Mouse (Mus musculus) heart, embryonic 15.5 days (tissue): ENCODE results near the gene Cadps. TPM values are rescaled to one million over a fixed set of nuclear protein-coding genes. Genes with fewer than 3 reads are reported as not detected.

ENCODE experiments used
- ATAC-seq: fragments of 200-750 bp; cut with Nextera tagmentation; replicated peaks from 2 replicates; pipeline ENCODE4 v1.8.0; 2017; ENCODE audit warnings: low read depth, moderate TSS enrichment; ENCODE audit not compliant: insufficient number of reproducible peaks, insufficient read depth, low FRiP score
- H3K27ac ChIP-seq: fragments of 300-500 bp; sonication (generic); 2 replicates; pipeline ENCODE4 v1.5.1; 2015; ENCODE audit warnings: mild to moderate bottlenecking, inconsistent platforms
- H3K27me3 ChIP-seq: fragments of 300-500 bp; sonication (generic); 2 replicates; pipeline ENCODE4 v1.6.1; 2015; ENCODE audit warnings: inconsistent platforms
- H3K36me3 ChIP-seq: fragments of 300-500 bp; sonication (generic); 2 replicates; pipeline ENCODE4 v1.6.1; 2015; ENCODE audit warnings: mild to moderate bottlenecking, inconsistent platforms
- H3K4me1 ChIP-seq: fragments of 300-500 bp; sonication (generic); replicated peaks from 2 replicates; pipeline ENCODE4 v1.6.1; 2015; ENCODE audit warnings: inconsistent platforms
- H3K4me2 ChIP-seq: fragments of 300-500 bp; sonication (generic); 2 replicates; pipeline ENCODE4 v1.6.1; 2015; ENCODE audit warnings: inconsistent platforms, mild to moderate bottlenecking, moderate library complexity
- H3K4me3 ChIP-seq: fragments of 300-500 bp; sonication (generic); 2 replicates; pipeline ENCODE4 v1.5.1; 2015; ENCODE audit warnings: mild to moderate bottlenecking, inconsistent platforms
- H3K9ac ChIP-seq: fragments of 300-500 bp; sonication (generic); 2 replicates; pipeline ENCODE4 v1.6.1; 2015; ENCODE audit warnings: mild to moderate bottlenecking, inconsistent platforms
- H3K9me3 ChIP-seq: fragments of 300-500 bp; sonication (generic); replicated peaks from 2 replicates; pipeline ENCODE4 v1.6.1; 2016; ENCODE audit warnings: inconsistent platforms
- WGBS: fragments of 180-500 bp; shearing (Covaris S2); methylation state at CpG from one replicate; pipeline ENCODE4 v1.1.7; 2015; ENCODE audit warnings: mixed read lengths; 5-methylcytosine and 5-hydroxymethylcytosine counted together
- polyA plus RNA-seq: library from polyadenylated mRNA; unstranded; fragments of >200 nt; fragmentation: Nextera tagmentation; extraction: Ambion mirVana; gene quantifications from 2 replicates; pipeline ENCODE4 v1.2.1, GENCODE M21; 2015

The Cadps gene
- polyA plus RNA-seq, 1 experiment from 2014 or later, result 0.37 TPM

GRCm38 (mm10) chr14:12730979-12731378, 91.9 kb downstream of the Cadps start:
- no peaks in the 10 kb centered on the region for H3K27me3 ChIP-seq
- no peak overlapping the region for H3K27ac ChIP-seq
- ATAC-seq, result no peak
- H3K4me1 ChIP-seq, result no peaks in the 10 kb centered on the region
- WGBS, result 77% methylated on average over 2 of the region's 2 CpGs
- H3K4me2 ChIP-seq, result no peak overlapping the region
- no peaks in the 10 kb centered on the region for H3K36me3 ChIP-seq
- H3K9ac ChIP-seq, result no peak overlapping the region
- H3K9me3 ChIP-seq, result no peaks in the 10 kb centered on the region
- no peak overlapping the region for H3K4me3 ChIP-seq

- Histone ChIP-seq H3K9me3 (no peaks in the 10 kb centered on the region), H3K36me3 (no peaks in the 10 kb centered on the region), H3K27me3 (no peaks in the 10 kb centered on the region), H3K27ac (no peak overlapping the region), H3K4me2 (no peak overlapping the region), H3K4me1 (no peaks in the 10 kb centered on the region), H3K4me3 (no peak overlapping the region), H3K9ac (no peak overlapping the region)
- ATAC-seq, result no peak
- WGBS, result 76% methylated on average over 1 of the region's 1 CpGs
Observed at GRCm38 (mm10) chr14:12722452-12723194, 100.3 kb downstream of the Cadps start.

DNA sequence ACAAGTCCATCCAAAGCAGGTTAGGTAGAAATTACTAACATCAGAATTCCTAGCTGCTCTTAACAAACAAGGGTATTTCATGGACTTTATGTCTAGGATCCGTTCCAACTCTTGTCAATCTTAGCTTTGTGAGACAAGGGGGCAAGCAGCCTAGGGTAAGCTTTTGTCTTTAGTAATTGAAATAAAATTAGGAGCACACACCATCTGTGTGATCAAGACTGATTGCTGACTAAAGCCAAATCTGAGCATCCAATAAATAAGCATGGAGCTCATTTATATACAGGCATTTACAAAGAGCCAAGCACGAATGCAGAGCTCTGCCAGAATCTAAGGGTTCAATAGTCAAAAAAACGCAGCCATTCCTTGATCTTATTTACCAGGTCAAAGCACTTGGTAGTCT, 104.1 kb downstream of the Cadps start:
- no peak for ATAC-seq
- Histone ChIP-seq H3K4me2 (no peak overlapping the region), H3K4me3 (no peak overlapping the region)

GRCm38 (mm10) chr14:12715906-12716659, 106.8 kb downstream of the Cadps start:
- H3K36me3 ChIP-seq, result no peaks in the 10 kb centered on the region
- H3K9ac ChIP-seq, result no peak overlapping the region
- no peak overlapping the region for H3K4me2 ChIP-seq
- WGBS, result 49% methylated on average over 2 of the region's 2 CpGs
- H3K9me3 ChIP-seq, result no peaks in the 10 kb centered on the region
- no peak for ATAC-seq
- no peaks in the 10 kb centered on the region for H3K4me1 ChIP-seq
- H3K27ac ChIP-seq, result no peak overlapping the region
- H3K4me3 ChIP-seq, result no peak overlapping the region
- H3K27me3 ChIP-seq, result no peaks in the 10 kb centered on the region

More for the DNA sequence above, 104.1 kb downstream of the Cadps start:
- 69% methylated on average over 3 of the region's 3 CpGs for WGBS
- Histone ChIP-seq H3K9me3 (no peaks in the 10 kb centered on the region), H3K36me3 (no peaks in the 10 kb centered on the region), H3K27ac (no peak overlapping the region), H3K9ac (no peak overlapping the region), H3K27me3 (no peaks in the 10 kb centered on the region), H3K4me1 (no peaks in the 10 kb centered on the region)

DNA sequence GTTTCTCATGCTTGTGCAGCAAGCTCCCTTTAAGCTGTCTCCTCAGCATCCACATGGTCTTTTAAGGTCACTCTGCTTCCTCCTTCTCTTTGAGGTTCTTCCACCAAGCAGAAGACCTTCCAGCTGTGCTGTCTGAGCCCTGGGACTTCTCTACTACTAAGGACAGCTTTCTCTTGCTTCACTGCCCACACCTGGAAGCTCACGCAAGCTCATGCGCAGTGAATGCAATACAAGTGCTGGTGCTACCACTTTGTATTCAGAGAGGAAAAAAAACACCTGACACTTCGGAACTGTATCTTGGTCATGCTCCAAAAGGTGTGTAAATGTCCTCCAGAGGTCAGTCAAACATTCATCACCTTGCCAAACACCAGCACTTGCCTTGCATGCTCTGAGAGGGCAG, 115.5 kb downstream of the Cadps start:
- WGBS, result 83% methylated on average over 3 of the region's 3 CpGs
- H3K9ac ChIP-seq, result no peak overlapping the region
- H3K4me3 ChIP-seq, result no peak overlapping the region
- H3K4me2 ChIP-seq, result no peak overlapping the region
- H3K36me3 ChIP-seq, result no peaks in the 10 kb centered on the region
- ATAC-seq, result no peak
- H3K27me3 ChIP-seq, result no peaks in the 10 kb centered on the region
- H3K9me3 ChIP-seq, result no peaks in the 10 kb centered on the region
- no peaks in the 10 kb centered on the region for H3K4me1 ChIP-seq
- H3K27ac ChIP-seq, result no peak overlapping the region

- H3K27me3 ChIP-seq, result no peaks in the 10 kb centered on the region
- no peaks in the 10 kb centered on the region for H3K9me3 ChIP-seq
- no peak overlapping the region for H3K9ac ChIP-seq
- no peak overlapping the region for H3K4me2 ChIP-seq
- H3K27ac ChIP-seq, result no peak overlapping the region
- WGBS, result 61% methylated on average over 2 of the region's 2 CpGs
- no peaks in the 10 kb centered on the region for H3K4me1 ChIP-seq
- no peak overlapping the region for H3K4me3 ChIP-seq
- no peak for ATAC-seq
- no peaks in the 10 kb centered on the region for H3K36me3 ChIP-seq
Observed at GRCm38 (mm10) chr14:12704461-12704860, 118.4 kb downstream of the Cadps start.

DNA sequence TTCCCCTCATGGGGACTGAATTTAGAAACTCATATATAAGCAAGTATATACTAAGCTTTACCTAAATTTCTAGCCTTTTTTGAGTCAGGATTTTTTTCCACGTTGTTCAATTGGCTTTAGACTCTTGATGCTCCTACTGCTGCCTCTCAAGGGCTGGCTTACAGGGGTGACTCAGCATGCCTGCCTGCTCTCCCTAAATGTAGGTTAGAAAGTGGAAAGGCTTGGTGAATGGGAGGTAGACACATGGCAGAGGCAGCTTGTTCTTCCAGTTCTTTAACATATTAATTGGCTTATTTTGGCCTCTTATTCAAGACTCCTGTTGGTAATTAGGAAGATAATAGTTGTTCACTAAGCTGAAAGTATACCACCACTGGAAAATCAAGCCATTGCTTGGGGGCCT, 132.7 kb downstream of the Cadps start:
- Histone ChIP-seq H3K27me3 (no peaks in the 10 kb centered on the region), H3K4me3 (no peak overlapping the region), H3K9ac (no peak overlapping the region), H3K36me3 (no peaks in the 10 kb centered on the region), H3K9me3 (no peaks in the 10 kb centered on the region), H3K4me1 (no peaks in the 10 kb centered on the region), H3K27ac (no peak overlapping the region), H3K4me2 (no peak overlapping the region)
- no peak for ATAC-seq
- 33% methylated on average over 1 of the region's 1 CpGs for WGBS

DNA sequence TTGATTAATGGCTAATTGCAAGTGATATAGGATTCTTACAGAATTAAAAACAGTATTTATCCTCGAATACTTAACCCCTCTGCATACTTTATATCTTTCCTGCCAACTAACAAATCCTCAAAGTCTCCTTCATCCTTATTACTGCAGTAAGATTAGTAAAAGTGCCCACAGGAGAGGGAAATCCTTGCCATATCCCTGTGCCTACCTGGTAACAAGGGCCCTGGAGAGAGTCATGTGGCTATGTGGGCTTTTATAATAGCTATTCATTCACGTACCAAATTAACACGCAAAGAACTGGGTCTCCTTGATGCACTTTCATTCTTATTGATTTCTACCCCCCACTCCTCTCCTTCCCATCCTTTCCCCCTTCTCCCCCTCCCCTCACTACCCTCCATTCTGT, 137.9 kb downstream of the Cadps start:
- no peak for ATAC-seq
- H3K36me3 ChIP-seq, result no peaks in the 10 kb centered on the region
- H3K27me3 ChIP-seq, result no peaks in the 10 kb centered on the region
- H3K27ac ChIP-seq, result no peak overlapping the region
- no peaks in the 10 kb centered on the region for H3K9me3 ChIP-seq
- H3K9ac ChIP-seq, result no peak overlapping the region
- H3K4me2 ChIP-seq, result no peak overlapping the region
- H3K4me1 ChIP-seq, result no peaks in the 10 kb centered on the region
- no peak overlapping the region for H3K4me3 ChIP-seq
- WGBS, result 85% methylated on average over 3 of the region's 3 CpGs

GRCm38 (mm10) chr14:12680819-12681638, 141.8 kb downstream of the Cadps start:
- Histone ChIP-seq H3K27me3 (no peaks in the 10 kb centered on the region), H3K27ac (no peak overlapping the region), H3K36me3 (no peaks in the 10 kb centered on the region), H3K9ac (no peak overlapping the region), H3K4me3 (no peak overlapping the region), H3K4me1 (no peaks in the 10 kb centered on the region), H3K9me3 (no peaks in the 10 kb centered on the region), H3K4me2 (no peak overlapping the region)
- 56% methylated on average over 3 of the region's 3 CpGs for WGBS
- no peak for ATAC-seq

DNA sequence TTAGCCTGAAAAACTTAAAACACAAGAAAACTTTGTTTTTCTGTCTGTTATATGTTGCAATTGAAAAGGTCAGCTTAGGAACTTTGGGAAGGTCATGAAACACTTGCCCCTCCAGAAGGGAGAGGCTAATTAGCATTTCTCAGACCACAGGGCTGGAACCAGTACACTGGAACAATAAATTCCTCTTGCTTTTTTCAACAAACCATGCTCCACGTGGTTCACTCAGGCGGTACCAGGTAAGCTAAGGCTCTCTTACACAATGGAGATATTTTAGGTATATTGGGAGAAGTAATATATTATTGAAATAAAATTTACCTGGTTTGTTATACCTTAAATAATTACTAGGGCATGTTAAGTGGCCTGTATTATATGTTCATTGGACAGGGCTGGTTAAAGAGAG, 161.4 kb downstream of the Cadps start:
- Histone ChIP-seq H3K27ac (no peak overlapping the region), H3K9me3 (no peaks in the 10 kb centered on the region), H3K9ac (no peak overlapping the region), H3K4me3 (no peak overlapping the region), H3K27me3 (no peaks in the 10 kb centered on the region), H3K36me3 (no peaks in the 10 kb centered on the region), H3K4me1 (no peaks in the 10 kb centered on the region), H3K4me2 (no peak overlapping the region)
- no peak for ATAC-seq
- WGBS, result 79% methylated on average over 2 of the region's 2 CpGs

GRCm38 (mm10) chr14:12657351-12657750, 165.5 kb downstream of the Cadps start:
- H3K9ac ChIP-seq, result no peak overlapping the region
- no peaks in the 10 kb centered on the region for H3K4me1 ChIP-seq
- ATAC-seq, result no peak
- H3K27ac ChIP-seq, result no peak overlapping the region
- H3K4me3 ChIP-seq, result no peak overlapping the region
- WGBS, result 49% methylated on average over 4 of the region's 4 CpGs
- no peaks in the 10 kb centered on the region for H3K9me3 ChIP-seq
- H3K36me3 ChIP-seq, result no peaks in the 10 kb centered on the region
- no peaks in the 10 kb centered on the region for H3K27me3 ChIP-seq
- H3K4me2 ChIP-seq, result no peak overlapping the region
